Mouse (Mus musculus): Measurements from ENCODE around the gene Tbl1xr1.

The Tbl1xr1 gene

GRCm38 (mm10) chr3:22076561-22076935, at the start of gene Tbl1xr1:
Gene Tbl1xr1 (plus strand): TSS chr3:22076652.
- peak; percentile 95 for DNase-seq

DNA sequence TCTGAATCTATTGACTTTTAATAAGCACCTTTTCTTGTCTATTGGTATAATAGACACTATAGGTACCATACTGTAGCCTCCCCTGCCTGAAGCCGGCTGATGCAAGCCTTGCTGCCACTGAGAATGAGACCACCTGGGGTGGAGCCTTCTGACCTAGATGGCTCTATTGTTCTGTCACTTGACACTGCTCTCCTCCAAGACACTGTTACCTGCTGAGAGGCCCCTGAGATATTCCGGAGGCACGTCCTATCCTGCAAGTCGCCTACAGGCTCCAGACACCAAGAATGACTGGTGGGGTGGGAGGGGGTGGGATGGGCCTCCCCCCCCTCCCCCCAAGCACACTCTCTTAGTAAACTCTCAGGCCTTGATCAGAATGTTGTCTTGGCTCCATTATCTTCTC, 38.4 kb upstream of the Tbl1xr1 start:
- DNase-seq = no peak

- DNase-seq = no peak
Measured at GRCm38 (mm10) chr3:22039036-22039795, 37.2 kb upstream of the Tbl1xr1 start.

DNA sequence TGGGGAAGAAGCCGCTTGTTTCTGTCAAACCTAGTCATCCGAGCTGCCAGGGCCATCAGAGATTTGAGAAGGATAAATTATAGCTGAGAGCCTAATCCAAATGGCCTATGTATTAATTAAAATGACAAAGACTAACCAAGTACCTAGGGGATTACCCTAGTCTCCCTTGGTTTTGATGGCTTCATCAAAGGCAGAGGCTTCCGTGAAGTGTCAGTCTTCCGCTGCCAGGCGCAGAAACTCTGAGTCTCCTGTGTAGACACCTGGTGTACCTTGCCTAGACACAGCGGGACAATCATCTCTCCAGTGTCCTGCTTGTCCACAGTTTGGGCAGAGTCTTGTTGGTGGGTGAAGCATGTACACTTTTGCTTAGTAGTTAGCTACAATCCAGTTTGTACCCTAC, 35.8 kb upstream of the Tbl1xr1 start:
- no peak for DNase-seq

DNA sequence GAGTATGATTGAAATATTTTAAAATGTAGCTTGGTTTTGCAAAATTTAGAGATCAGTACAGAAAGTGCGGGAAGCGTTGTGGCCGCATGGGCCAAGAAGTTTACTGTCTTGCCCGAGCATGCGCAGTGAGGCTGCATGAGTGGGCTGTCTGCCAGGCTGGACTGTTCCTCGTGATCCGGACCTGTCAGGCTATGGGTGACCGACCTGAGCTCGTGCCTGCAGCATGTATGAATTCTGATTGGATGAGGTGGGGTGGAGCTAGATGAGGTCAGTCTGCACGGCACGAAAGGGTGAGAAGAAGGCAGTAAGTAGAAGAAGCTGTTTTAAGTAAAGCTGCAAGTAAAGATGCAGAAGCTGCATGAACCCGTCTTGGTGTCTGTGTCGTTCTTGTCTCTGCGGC, 29.2 kb upstream of the Tbl1xr1 start:
- no peak for DNase-seq

- DNase-seq = no peak
Measured at GRCm38 (mm10) chr3:22056664-22057328, 19.7 kb upstream of the Tbl1xr1 start.

DNA sequence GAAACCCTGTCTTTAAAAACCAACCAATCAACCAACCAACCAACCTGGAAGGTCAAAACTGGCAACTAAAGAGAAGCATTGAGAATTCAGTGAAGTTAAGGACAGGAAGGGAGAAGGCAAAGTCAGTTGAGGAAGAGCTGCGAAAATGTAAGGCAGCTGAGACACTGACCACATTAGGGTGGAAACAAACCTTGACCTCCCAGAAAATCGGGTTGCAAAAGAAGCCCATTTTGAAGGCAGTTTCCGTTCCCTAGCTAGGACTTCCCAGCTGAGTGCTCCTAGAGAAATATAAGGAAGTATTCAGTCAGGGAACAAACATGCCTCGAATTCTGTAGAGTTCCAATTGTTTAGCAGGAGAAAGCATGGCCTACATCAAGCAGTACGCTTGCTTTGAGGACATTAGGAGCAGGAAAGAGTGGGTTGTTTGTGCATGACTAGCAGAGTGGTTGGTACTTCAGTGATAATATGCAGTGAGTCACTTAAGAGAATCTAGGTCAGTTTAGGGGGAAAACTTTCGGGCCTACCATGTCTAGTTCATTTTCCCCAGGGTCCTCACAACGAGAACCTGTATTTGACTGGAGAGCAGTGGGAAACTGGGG, 18.1 kb upstream of the Tbl1xr1 start:
- no peak for DNase-seq

DNA sequence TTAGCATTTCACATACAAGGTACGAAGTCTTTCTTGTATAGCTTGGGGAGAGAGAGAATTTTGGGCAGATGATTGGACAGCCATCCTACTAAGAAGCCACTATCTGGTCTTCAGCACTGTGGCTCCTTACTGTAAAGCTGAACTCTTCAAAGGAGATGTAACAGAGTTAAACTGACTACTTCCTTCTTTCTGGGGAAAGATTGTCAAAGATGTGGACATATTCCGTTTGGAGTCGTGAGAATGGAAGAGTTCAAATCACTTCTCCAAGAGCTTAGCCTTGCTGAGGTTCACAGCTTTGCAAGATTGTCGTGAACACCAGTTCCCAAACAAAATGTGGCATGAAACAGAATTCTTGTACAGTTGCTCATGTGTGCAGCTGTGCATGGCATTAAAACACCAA, 15.3 kb upstream of the Tbl1xr1 start:
- no peak for DNase-seq

- no peak for DNase-seq
Measured at GRCm38 (mm10) chr3:22068621-22069020, 7.8 kb upstream of the Tbl1xr1 start.

DNA sequence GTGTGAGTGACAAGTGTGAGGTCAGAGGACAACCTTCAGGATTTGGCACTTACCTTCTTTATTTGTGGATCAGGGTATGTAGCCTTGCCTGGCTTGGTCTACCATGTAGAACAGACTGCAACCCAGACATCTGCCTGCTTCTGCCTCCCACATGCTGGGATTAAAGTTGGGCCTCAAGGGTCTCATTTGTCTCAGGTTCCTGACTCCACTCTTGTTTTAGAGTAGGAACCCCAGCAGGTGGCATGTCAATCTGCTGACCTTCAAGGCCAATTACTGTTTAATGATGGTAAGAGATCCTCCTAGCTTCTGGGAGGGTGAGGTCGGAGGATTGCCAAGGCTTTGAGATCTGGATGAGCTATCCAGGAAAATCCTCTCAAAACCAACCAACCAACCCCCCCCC, 2.5 kb upstream of the Tbl1xr1 start:
- no peak for DNase-seq

DNA sequence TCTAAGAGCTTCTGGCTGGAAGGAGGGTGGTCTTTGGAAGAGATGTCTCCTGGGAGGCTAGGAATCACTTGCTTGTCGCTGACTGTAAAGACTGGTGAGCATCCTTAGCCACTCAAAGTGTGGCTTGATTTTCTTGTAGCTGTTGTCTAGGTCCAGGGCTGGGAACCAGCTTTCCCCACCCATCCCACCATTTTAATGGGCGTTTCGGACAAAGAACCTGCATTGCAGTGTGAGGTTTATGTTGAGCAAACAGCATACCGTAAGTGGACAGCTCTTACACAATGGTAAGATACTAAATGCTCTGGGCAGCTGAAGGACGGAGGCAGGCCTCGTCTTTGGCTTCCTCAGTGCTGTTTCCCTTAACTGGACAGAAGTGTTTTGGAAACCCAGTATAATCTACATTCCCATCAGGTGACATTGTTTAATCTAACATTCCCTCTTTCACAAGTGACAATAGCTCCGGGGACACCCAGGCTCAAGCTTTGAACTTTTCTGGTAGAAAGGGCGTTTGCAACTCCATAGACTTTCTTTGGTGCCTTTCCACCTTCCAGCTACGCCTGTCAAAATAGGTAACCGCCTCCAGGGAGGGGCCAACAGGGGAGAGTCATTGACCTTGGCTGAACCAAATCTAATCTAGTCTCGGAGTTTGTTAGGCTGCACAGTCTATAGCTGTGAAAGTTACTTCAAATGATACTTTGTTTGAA, 1.7 kb upstream of the Tbl1xr1 start:
- no peak for DNase-seq

GRCm38 (mm10) chr3:22075517-22075886, 950 bp upstream of the Tbl1xr1 start:
- DNase-seq = no peak

- DNase-seq = peak; percentile 89
Measured at GRCm38 (mm10) chr3:22075887-22076560, 428 bp upstream of the Tbl1xr1 start.

GRCm38 (mm10) chr3:22076936-22077656, 644 bp downstream of the Tbl1xr1 start:
- DNase-seq = peak; percentile 43

DNA sequence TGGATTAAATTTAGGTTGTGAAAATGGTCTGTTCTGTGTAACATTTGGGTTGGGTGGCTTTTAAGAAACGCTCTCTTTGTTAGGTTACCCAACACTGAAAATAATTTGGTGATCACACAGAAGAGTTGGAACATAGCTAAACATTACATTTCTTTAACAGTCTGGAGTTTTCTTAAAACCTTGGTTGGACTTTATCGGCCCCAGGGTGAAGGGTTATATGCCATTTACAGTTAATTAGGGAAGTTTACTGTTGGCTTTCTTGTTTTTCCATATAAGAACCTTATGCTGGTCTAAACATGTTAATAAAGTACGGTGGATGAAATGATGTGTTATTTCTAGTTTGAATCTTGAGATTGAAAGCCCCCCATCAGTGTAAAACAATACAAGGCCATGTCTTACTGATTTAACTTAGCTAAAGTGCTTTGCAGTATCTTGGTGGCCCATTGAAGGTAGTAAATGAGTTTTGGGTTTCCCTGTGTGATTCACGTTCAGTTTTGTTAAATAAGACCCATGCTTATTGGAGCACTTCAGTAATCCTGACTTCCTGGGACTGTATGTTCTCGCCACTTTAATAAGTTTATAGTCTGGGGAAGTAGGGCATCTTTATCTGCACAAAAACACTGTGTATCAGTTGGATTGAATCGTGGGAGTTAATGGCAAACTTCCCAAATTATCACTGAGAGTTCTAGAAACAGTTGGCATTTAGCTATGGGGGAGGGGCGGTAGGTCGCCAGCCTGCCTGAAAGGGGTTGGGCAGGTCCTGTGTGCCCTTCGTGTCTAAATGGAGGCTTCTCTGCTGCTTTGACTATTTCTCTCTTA, 1.4 kb downstream of the Tbl1xr1 start:
- peak; percentile 55 for DNase-seq

- no peak for DNase-seq
Measured at GRCm38 (mm10) chr3:22078529-22078928, 2.1 kb downstream of the Tbl1xr1 start.

DNA sequence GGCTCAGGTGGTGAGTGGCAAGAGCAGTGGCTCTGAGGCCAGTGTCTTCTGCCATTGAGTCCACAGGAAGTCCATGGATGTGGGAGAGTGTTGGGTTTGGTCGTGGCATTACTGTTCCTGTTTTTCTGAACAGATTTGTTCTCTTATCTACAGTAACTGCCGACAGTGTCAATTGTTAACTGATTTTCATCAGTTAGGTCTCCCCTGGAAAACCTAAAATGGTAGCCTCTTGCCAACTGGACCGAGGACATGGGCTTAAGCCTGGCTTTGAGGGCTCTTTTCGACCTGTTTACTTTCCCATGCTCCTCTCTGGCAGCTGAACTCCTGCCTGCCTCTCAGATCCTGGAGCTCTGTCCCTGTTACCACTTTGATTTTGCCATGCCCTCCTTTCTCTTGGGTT, 5.4 kb downstream of the Tbl1xr1 start:
- DNase-seq = no peak

- DNase-seq = no peak
Measured at GRCm38 (mm10) chr3:22082823-22083222, 6.4 kb downstream of the Tbl1xr1 start.

DNA sequence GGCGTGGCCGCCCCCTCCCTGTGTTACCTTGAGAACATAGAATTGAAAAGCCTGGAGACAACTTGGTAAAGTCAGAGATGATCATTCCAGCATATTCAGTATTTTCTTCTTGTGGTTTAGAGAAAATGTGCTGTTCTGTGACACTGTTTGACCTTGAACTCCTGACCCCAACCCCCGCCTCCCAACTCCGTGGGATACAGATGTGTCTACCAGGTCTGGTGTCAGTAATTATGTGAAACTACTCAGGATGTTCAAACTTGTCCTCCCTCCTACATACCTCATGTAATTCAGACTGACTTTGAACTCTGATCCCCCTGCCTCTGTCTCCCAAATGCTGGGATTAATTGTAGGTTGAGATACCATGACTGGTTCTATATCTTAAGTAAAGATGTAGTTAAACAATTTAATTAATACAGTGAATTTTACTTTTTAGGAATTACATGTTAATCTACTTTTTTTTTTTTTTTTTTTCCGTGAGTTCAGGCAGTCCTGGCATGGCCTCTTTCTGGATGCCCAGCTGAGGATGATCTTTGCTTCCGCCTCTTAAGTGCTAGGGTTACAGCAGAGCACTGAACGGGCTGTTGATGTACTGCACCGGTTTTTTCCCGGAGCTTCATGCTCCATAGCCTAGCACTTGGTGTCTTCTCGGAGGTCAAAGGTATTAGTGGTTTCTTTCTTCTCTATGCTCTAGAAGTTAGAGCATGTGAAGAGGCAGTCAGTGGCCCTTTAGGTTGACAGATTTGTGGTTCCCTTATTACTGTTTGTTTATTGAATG, 8.0 kb downstream of the Tbl1xr1 start:
- no peak for DNase-seq

DNA sequence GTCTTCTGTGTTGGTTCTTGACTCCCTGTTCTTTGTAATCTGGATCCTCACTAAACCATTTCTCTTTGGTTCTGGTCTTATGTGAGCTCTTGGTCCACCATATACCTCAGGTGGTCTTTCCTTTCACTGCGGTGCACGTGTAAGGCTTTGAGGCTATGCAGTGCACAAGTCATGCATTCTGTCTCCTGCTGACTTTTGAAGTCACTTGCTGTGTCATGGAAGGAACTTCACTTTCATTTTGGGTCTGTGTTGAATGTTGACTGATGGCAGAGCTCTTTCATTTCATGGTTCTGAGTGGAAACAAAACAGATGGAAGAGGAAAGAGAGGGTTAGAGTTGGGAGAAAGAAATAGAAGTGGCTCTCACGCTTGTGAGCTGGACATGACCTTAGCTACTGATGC, 13.4 kb downstream of the Tbl1xr1 start:
- no peak for DNase-seq

Measured in layer of hippocampus, adult 9-11 months (tissue).